Mouse (Mus musculus) midbrain, embryonic 13.5 days (tissue): ENCODE results near the gene Abca2. TPM values are rescaled to one million over a fixed set of nuclear protein-coding genes. Genes with fewer than 3 reads are reported as not detected.
"Not testable (repeated sequence)": the region's sequence is repeated elsewhere in the genome, so short reads cannot be mapped to it uniquely, and the experiment has no call there.

Experiments used
- ATAC-seq: fragments of 200-750 bp; cut with Nextera tagmentation; 2 replicates; pipeline ENCODE4 v1.8.0; 2017; ENCODE audit warnings: mild to moderate bottlenecking, moderate TSS enrichment, moderate library complexity
- H3K27ac ChIP-seq: fragments of 300-500 bp; sonication (generic); 2 replicates; pipeline ENCODE4 v1.5.1; 2015; ENCODE audit warnings: inconsistent platforms, mild to moderate bottlenecking, moderate library complexity
- H3K27me3 ChIP-seq: fragments of 300-500 bp; sonication (generic); 2 replicates; pipeline ENCODE4 v1.6.1; 2015; ENCODE audit warnings: mild to moderate bottlenecking, inconsistent platforms
- H3K36me3 ChIP-seq: fragments of 300-500 bp; sonication (generic); 2 replicates; pipeline ENCODE4 v1.6.1; 2015; ENCODE audit warnings: mild to moderate bottlenecking, inconsistent platforms
- H3K4me1 ChIP-seq: fragments of 300-500 bp; sonication (generic); replicated peaks from 2 replicates; pipeline ENCODE4 v1.6.1; 2015; ENCODE audit warnings: inconsistent platforms
- H3K4me2 ChIP-seq: fragments of 300-500 bp; sonication (generic); replicated peaks from 2 replicates; pipeline ENCODE4 v1.6.1; 2015; ENCODE audit warnings: moderate library complexity, mild to moderate bottlenecking, inconsistent platforms
- H3K4me3 ChIP-seq: fragments of 300-500 bp; sonication (generic); replicated peaks from 2 replicates; pipeline ENCODE4 v1.5.1; 2015; ENCODE audit warnings: mild to moderate bottlenecking, inconsistent platforms
- H3K9ac ChIP-seq: fragments of 300-500 bp; sonication (generic); replicated peaks from 2 replicates; pipeline ENCODE4 v1.6.1; 2015; ENCODE audit warnings: mild to moderate bottlenecking, inconsistent platforms
- H3K9me3 ChIP-seq: fragments of 300-500 bp; sonication (generic); 2 replicates; pipeline ENCODE4 v1.6.1; 2016; ENCODE audit warnings: mild to moderate bottlenecking, inconsistent platforms
- WGBS: fragments of 180-500 bp; shearing (Covaris S2); methylation state at CpG from one replicate; pipeline ENCODE4 v1.1.7; 2015; 5-methylcytosine and 5-hydroxymethylcytosine counted together
- polyA plus RNA-seq: library from polyadenylated mRNA; unstranded; fragments of >200 nt; fragmentation: Nextera tagmentation; extraction: Ambion mirVana; gene quantifications from 2 replicates; pipeline ENCODE4 v1.2.1, GENCODE M21; 2015

Abca2 gene
- polyA plus RNA-seq, 1 experiment from 2014 or later: 11.1 TPM

DNA sequence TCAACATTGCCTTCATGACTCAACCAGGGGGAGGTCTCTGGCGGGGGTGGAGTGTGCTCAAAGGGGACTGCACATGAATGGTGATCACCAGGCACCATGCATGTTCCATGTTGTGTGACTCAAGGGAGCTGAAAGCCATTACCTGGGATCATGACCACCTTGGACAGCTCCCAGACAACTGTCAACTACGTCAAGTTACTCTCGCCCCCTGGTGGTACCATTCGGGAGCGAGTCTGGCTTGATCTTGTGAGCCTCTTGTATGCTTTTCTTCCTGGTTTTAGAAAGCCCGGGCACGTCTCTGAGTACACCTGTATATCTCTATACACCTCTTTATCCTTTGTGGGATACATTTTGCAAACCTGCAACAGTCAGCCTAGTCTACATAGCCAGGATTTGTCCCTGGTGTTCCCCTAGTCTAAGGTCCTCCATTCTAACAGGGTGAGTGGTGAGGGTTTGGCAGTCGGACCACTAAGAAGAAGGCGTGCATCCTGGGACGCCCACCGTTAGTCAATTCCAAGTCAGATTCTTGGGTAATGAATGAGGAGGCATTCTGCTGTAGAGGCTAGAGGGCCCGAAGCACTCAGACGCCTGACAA is 26.0 kb upstream of the Abca2 start:
- Histone ChIP-seq H3K9me3 (no peaks in the 10 kb centered on the region), H3K9ac (peak overlapping the region; percentile 99), H3K27me3 (peaks cover 41% of the 10 kb centered on the region), H3K36me3 (peaks cover 21% of the 10 kb centered on the region), H3K4me2 (peak overlapping the region; percentile 72), H3K4me1 (peaks cover 44% of the 10 kb centered on the region), H3K27ac (peak overlapping the region; percentile 92), H3K4me3 (peak overlapping the region; percentile 97)
- 0% methylated on average over 13 of the region's 13 CpGs for WGBS
- ATAC-seq: peak; percentile 44

DNA sequence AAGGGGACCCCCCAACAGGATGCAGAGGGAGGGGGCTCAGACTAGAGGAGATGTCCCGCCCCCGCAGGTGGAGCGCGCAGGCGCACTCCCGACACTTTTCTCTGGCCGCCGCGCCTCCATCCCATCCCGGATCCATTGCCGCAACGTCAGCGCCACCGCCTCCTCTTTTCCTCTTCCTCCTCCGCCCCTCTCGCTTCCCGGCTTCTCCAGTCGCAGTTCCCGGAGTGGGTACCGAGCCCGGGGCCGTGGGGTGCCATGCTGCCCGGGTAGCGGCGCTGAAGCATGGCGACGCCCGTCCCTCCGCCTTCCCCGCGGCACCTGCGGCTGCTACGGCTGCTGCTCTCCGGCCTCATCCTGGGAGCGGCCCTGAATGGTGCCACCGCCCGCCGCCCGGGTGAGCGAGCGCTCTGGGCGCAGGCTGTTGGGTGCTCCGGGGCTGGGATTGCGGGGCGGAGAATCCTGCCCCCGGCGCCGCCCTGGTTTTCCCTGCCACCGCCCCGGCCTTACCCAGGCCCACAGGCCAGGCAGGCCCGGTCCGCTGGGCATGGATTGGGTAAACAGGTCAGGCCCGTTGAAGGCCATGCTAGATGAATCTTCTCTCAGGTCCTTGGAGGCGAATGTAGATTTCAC is 25.4 kb upstream of the Abca2 start:
- no peaks in the 10 kb centered on the region for H3K9me3 ChIP-seq
- peak overlapping the region; percentile 72 for H3K4me2 ChIP-seq
- H3K27me3 ChIP-seq: peaks cover 34% of the 10 kb centered on the region
- peak overlapping the region; percentile 99 for H3K9ac ChIP-seq
- H3K4me1 ChIP-seq: peaks cover 44% of the 10 kb centered on the region
- ATAC-seq: peak; percentile 73
- peaks cover 27% of the 10 kb centered on the region for H3K36me3 ChIP-seq
- whole genome bisulfite sequencing: 1% methylated on average over 54 of the region's 54 CpGs
- H3K4me3 ChIP-seq: peak overlapping the region; percentile 97
- peak overlapping the region; percentile 92 for H3K27ac ChIP-seq

DNA sequence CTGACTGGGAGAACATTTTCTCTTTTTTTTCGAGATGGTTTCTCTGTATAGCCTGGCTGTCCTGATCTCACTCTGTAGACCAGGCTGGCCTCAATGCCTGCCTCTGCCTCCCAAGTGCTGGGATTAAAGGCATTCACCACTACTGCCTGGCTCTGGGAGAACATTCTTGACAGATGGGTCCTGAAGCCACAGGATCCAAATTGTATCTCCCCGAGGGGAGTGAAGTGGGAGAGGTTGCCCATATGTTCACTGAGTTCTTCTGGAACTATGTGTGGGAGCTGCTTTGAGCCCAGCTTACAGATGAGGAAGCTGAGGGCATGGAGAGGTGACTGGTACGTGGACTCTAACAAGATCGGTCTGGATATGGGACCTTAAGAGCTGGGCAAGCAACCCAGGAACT is 24.5 kb upstream of the Abca2 start:
- Histone ChIP-seq H3K9ac (peak overlapping the region; percentile 99), H3K4me1 (peaks cover 44% of the 10 kb centered on the region), H3K4me2 (peak overlapping the region; percentile 72), H3K27me3 (peaks cover 25% of the 10 kb centered on the region), H3K27ac (peak overlapping the region; percentile 92), H3K36me3 (peaks cover 36% of the 10 kb centered on the region), H3K9me3 (no peaks in the 10 kb centered on the region), H3K4me3 (peak overlapping the region; percentile 97)
- 95% methylated on average over 4 of the region's 4 CpGs for WGBS
- ATAC-seq: no peak

DNA sequence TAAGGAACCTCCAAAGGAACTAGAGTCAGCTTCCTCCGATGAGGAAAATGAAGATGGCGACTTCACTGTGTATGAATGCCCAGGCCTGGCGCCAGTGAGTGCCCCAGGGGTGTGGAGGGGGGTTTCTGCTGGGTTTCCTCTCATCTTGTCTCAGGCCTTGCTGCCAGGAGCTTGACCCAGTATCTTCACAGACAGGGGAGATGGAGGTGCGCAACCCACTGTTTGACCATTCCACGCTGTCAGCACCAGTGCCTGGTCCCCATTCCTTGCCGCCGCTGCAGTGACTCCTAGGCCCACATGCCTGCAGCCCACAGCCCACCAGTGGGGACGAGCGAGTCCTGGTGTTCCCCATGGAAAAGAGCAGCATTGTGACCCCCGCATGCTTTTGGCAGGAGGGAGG is 19.6 kb upstream of the Abca2 start:
- Histone ChIP-seq H3K9ac (no peak overlapping the region), H3K27me3 (no peaks in the 10 kb centered on the region), H3K9me3 (no peaks in the 10 kb centered on the region), H3K4me1 (peaks cover 29% of the 10 kb centered on the region), H3K36me3 (peaks cover 58% of the 10 kb centered on the region), H3K27ac (no peak overlapping the region), H3K4me2 (no peak overlapping the region), H3K4me3 (no peak overlapping the region)
- 89% methylated on average over 10 of the region's 10 CpGs for WGBS
- ATAC-seq: no peak

DNA sequence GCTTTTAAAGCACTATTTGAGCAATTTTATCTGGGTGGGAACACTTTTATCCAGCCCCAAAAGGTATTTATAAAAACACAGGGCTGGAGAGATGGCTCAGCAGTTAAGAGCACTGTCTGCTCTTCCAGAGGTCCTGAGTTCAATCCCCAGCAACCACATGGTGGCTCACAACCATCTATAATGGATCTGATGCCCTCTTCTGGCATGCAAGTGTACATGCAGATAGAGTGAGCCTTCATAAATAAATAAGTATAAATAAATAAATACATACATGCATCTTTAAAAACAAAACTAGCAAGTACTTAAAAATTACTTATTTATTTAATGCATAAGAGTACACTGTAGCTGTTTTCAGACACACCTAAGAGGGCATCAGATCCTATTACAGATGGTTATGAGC is 15.1 kb upstream of the Abca2 start:
- H3K9ac ChIP-seq, ATAC-seq, H3K4me2 ChIP-seq, H3K27me3 ChIP-seq, H3K27ac ChIP-seq, H3K4me3 ChIP-seq, H3K4me1 ChIP-seq, H3K9me3 ChIP-seq: not testable (repeated sequence)
- peaks cover 28% of the 10 kb centered on the region for H3K36me3 ChIP-seq

DNA sequence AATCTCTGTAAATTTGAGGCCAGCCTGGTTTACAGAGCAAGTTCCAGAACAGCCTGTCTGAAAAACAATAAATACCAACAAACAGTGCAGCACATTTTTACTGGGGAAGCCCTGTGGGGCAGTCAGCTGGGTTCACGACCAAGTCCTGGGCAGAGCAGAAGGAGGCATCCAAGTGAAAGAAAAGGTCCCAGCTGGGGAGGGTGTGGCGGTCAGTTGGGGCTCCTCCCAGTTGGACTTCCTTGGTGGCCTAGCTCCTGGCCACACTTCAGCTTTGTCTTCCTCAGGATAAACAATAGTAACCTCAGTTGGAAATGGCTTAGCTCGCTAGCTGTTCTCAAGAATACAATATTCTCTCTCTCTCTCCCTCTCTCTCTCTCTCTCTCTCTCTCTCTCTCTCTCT is 11.1 kb upstream of the Abca2 start:
- H3K9ac ChIP-seq: no peak overlapping the region
- H3K4me1 ChIP-seq: peaks cover 2% of the 10 kb centered on the region; the same call in 1 of the 2 replicates
- peaks cover 3% of the 10 kb centered on the region for H3K36me3 ChIP-seq
- no peak for ATAC-seq
- no peaks in the 10 kb centered on the region for H3K27me3 ChIP-seq
- WGBS: 13% methylated on average over 3 of the region's 3 CpGs
- no peak overlapping the region for H3K4me2 ChIP-seq
- no peak overlapping the region for H3K4me3 ChIP-seq
- no peaks in the 10 kb centered on the region for H3K9me3 ChIP-seq
- no peak overlapping the region for H3K27ac ChIP-seq

DNA sequence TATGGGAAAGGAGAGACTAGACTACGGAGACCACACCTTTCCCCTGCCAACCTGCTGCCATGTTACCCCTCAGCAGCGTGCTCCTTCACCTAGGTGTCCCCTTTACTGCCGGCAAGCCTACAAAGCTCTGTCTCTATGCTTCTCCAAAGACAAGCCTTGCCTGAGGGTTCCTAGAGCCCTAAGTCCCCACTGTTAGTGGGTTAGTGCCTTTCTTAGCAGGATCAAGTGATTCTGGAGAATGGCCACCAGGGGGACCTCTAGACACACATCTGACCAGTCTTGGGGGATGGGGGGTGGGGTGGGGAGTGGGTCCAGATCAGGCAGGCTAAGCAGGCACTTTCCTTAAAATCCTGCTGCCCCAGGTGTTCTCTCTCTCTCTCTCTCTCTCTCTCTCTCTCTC is 6.6 kb upstream of the Abca2 start:
- 20% methylated on average over 3 of the region's 3 CpGs for WGBS
- H3K9me3 ChIP-seq: no peaks in the 10 kb centered on the region
- H3K27me3 ChIP-seq: peaks cover 30% of the 10 kb centered on the region
- H3K9ac ChIP-seq: no peak overlapping the region
- no peak overlapping the region for H3K27ac ChIP-seq
- no peak overlapping the region for H3K4me3 ChIP-seq
- H3K36me3 ChIP-seq: no peaks in the 10 kb centered on the region
- peak; percentile 51 for ATAC-seq
- peaks cover 2% of the 10 kb centered on the region; the same call in 1 of the 2 replicates for H3K4me1 ChIP-seq
- no peak overlapping the region for H3K4me2 ChIP-seq

DNA sequence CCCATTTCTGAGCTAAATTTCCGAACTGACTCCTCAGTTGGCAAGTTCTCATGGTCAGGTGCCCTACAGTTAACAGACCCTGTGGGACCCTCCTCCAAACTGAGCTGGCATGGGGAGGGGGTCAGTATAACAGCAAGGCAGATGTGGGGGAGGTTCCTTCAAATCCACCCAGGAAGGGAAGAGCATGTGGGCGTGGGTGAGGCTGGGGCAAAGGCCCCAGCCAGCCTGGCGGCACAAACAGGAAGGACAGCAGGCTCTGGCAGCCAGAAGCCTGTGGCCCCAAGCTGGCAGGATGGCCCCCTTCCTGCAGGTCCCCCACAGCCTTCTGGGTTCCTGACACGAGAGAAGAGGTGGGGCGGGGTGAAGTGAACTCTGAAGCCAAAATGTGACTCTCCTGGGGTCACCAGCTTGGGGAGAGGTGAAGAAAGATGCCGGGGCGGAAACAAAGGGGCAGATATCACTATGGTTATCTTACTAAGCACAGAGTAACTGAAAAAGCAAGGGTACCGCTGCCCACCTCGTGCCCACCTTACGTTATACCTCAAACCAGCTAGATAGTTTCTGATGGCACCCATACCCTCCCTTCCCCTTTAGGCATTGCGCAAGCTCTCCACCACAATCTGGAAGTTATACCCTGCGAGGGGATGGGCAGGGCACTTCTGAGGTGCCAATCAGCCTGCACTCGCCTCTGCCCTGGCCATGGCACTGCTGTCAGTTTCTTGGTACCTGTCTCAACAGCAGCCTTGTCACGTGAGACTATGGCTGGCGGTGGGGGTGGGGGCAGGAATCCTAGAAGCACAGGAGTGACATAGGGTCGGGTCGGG is 5.7 kb upstream of the Abca2 start, which contains the start of gene Fut7:
TSS of gene Fut7 (plus strand) at position 681 of the 824 bp plus-strand sequence.
- Histone ChIP-seq H3K27me3 (peaks cover 30% of the 10 kb centered on the region), H3K4me1 (0 out of 2 replicates have a peak, but pooled peaks cover 2% of the 10 kb centered on the region), H3K4me3 (no peak within 1 kb of the TSS), H3K36me3 (no peaks in the 10 kb centered on the region), H3K9ac (no peak within 1 kb of the TSS), H3K27ac (no peak within 1 kb of the TSS), H3K4me2 (no peak within 1 kb of the TSS), H3K9me3 (no peaks in the 10 kb centered on the region)
- 71% methylated on average over 17 of the region's 17 CpGs for WGBS
- no peak for ATAC-seq

DNA sequence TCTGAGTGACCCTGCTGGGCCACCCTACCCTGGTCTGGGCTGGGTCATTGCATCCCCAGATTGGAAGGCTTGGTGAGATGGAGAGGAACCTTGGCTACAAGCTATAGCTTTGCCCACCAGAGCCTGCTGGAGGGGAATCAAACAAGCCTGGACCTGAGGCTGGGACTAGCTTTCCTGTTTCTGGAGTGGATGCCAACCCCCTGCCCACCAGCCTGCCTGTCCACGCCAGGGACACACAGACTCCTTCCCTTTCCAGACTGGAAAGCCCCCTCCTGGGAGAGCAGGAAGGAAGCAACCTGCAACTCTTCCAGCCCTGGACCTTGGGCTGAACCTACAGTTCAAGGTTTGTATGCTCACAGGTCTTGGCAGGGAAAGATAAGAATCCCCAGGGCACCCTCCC is 4.9 kb upstream of the Abca2 start:
- WGBS: 73% methylated on average over 1 of the region's 1 CpGs

DNA sequence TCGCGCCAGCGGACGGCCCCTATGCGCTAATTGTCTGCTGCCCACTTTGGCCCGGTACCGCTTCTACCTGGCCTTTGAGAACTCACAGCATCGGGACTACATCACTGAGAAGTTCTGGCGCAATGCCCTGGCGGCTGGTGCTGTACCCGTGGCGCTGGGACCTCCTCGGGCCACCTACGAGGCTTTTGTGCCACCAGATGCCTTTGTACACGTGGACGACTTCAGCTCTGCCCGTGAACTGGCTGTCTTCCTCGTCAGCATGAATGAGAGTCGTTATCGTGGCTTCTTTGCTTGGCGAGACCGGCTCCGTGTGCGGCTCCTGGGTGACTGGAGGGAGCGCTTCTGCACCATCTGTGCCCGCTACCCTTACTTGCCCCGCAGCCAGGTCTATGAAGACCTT is 3.0 kb upstream of the Abca2 start:
- Histone ChIP-seq H3K27ac (no peak overlapping the region), H3K36me3 (no peaks in the 10 kb centered on the region), H3K4me1 (peaks cover 19% of the 10 kb centered on the region), H3K9ac (no peak overlapping the region), H3K9me3 (no peaks in the 10 kb centered on the region), H3K4me2 (no peak overlapping the region), H3K27me3 (peaks cover 30% of the 10 kb centered on the region), H3K4me3 (no peak overlapping the region)
- no peak for ATAC-seq
- 59% methylated on average over 27 of the region's 27 CpGs for WGBS

More for the DNA sequence above, 4.9 kb upstream of the Abca2 start:
- Histone ChIP-seq H3K27me3 (peaks cover 30% of the 10 kb centered on the region), H3K9me3 (no peaks in the 10 kb centered on the region), H3K36me3 (no peaks in the 10 kb centered on the region), H3K4me1 (peaks cover 2% of the 10 kb centered on the region; the same call in 1 of the 2 replicates), H3K4me2 (no peak overlapping the region), H3K9ac (no peak overlapping the region), H3K27ac (no peak overlapping the region), H3K4me3 (no peak overlapping the region)
- ATAC-seq: no peak

DNA sequence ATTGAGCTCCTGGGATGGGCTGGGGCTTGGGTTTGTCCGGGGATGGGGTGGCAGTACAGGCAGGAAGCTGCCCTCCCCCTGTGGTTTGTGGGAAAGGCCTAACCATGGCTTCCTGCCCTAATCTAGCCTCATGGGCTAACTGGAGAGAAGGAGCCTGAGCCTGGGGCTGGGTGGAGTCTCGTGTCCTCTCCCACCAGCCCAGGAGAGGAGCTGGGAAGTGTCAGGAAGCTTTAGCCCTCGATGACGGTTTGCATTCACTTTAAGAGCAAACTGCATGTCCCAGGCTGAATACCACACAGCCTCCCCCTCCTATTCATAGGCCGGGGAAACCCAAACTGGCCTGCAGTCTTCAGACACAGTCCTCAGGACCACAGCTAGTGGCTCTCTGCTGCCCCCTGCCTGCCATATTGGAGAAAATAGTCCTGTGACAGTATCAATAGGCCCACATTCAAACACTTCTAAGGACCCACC is 1.7 kb upstream of the Abca2 start:
- Histone ChIP-seq H3K27ac (no peak overlapping the region), H3K36me3 (no peaks in the 10 kb centered on the region), H3K4me2 (no peak overlapping the region), H3K9me3 (no peaks in the 10 kb centered on the region), H3K9ac (no peak overlapping the region), H3K4me3 (no peak overlapping the region), H3K27me3 (peaks cover 30% of the 10 kb centered on the region), H3K4me1 (peaks cover 31% of the 10 kb centered on the region)
- no peak for ATAC-seq
- 28% methylated on average over 5 of the region's 5 CpGs for WGBS

DNA sequence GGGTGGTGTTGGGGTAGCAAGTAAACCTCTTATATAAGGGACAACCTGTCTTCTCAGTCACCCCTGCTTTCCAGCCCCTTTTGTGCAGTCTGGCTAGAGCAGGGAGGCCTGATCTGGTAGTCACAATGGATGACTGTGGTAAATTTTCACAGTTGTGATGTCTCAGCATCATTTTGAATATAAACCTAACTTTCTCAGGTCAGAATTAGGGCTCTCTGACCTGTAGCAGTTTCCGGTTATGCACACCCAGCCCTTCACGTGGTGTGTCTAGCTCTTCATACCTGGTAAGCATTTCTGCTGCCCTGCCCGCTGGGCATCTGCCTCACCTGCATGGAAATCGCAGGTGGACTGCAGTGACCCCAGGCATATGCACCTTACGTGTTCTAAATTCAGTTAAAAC is 1.2 kb upstream of the Abca2 start:
- Histone ChIP-seq H3K36me3 (no peaks in the 10 kb centered on the region), H3K27me3 (peaks cover 30% of the 10 kb centered on the region), H3K4me2 (no peak overlapping the region), H3K27ac (no peak overlapping the region), H3K4me1 (peaks cover 29% of the 10 kb centered on the region), H3K9ac (no peak overlapping the region), H3K9me3 (no peaks in the 10 kb centered on the region), H3K4me3 (no peak overlapping the region)
- 91% methylated on average over 5 of the region's 5 CpGs for WGBS
- ATAC-seq: no peak
